Mouse (Mus musculus) megakaryocyte, embryonic 14.5 days (primary cell): ENCODE measurements around the gene E2f3. TPM values are rescaled to one million over a fixed set of nuclear protein-coding genes. Genes with fewer than 3 reads are reported as not detected.

Experiments
- H3K27me3 ChIP-seq: replicated peaks from 2 replicates; pipeline ENCODE3; 2012; ENCODE audit warnings: inconsistent platforms
- H3K36me3 ChIP-seq: replicated peaks from 2 replicates; pipeline ENCODE3; 2012; ENCODE audit warnings: low read length, inconsistent platforms, mixed read lengths
- H3K4me1 ChIP-seq: 2 replicates; pipeline ENCODE4 v1.6.1; 2012; ENCODE audit warnings: inconsistent platforms
- H3K4me3 ChIP-seq: replicated peaks from 2 replicates; pipeline ENCODE3; 2012; ENCODE audit warnings: moderate library complexity, mild to moderate bottlenecking, inconsistent platforms
- H3K9me3 ChIP-seq: 2 replicates; pipeline ENCODE4 v1.6.1; 2012; ENCODE audit warnings: inconsistent platforms
- FLI1 ChIP-seq: IDR thresholded peaks from 2 replicates; pipeline ENCODE4 v1.6.1; 2012; ENCODE audit warnings: low read length, inconsistent platforms, mixed read lengths
- GATA1 ChIP-seq: IDR thresholded peaks from 3 replicates; pipeline ENCODE4 v1.6.1; 2012; ENCODE audit warnings: mixed read lengths, low read length, inconsistent platforms, borderline replicate concordance
- polyA plus RNA-seq: library from polyadenylated mRNA; stranded (reverse); fragments of >175 nt; gene quantifications from 2 replicates; pipeline ENCODE4 v1.2.3, GENCODE M21; 2012; ENCODE audit warnings: low replicate concordance; ENCODE audit not compliant: insufficient read depth

Gene E2f3
- polyA plus RNA-seq, 1 experiment: 4.0 TPM

DNA sequence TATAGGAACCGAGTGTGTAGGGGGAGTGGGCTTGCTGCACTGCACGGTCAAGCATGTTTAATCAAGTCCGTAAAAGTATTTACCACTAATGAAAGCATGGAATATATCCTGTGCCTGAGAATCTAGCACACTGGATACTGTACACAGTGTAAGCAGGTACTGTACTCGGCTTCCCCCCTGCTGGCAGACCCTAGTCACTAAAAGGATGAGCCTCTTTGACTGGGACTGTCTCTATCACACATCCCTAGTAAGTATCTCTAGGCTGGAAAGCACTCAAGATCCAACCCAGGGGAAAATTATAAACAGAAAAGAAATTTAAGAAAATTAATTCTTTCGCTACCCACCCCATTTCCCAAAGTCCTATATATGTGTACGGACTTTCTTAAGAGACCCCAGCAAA, 2.8 kb downstream of the E2f3 start:
- Histone ChIP-seq H3K4me1 (peaks cover 72% of the 10 kb centered on the region), H3K4me3 (peak overlapping the region; percentile 95)

DNA sequence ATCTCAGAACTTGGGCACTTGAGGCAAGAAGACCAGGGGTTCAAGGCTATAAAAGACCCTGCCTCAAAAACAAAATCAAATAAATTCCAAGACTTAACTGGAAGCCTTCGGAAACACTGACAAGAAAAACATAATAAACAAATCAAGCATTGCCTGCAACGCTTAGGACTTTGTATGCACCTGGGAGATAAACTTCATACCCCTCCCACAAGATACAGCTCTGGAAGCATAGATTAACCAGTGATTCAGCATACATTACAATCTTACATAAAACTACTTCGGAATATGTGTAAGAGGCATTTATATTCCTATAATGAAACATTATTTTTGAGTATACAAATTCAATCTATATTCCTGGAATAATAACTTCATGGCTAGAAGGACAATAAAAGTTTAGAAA, 3.5 kb downstream of the E2f3 start:
- TF ChIP-seq FLI1 (no peak), GATA1 (no peak)
- H3K27me3 ChIP-seq: no peaks in the 10 kb centered on the region
- peaks cover 75% of the 10 kb centered on the region for H3K4me1 ChIP-seq
- H3K36me3 ChIP-seq: peaks cover 25% of the 10 kb centered on the region
- no peak overlapping the region for H3K4me3 ChIP-seq
- no peaks in the 10 kb centered on the region for H3K9me3 ChIP-seq

More for the DNA sequence above, 2.8 kb downstream of the E2f3 start:
- Histone ChIP-seq H3K27me3 (no peaks in the 10 kb centered on the region), H3K9me3 (no peaks in the 10 kb centered on the region), H3K36me3 (peaks cover 19% of the 10 kb centered on the region)
- TF ChIP-seq GATA1 (no peak), FLI1 (no peak)

DNA sequence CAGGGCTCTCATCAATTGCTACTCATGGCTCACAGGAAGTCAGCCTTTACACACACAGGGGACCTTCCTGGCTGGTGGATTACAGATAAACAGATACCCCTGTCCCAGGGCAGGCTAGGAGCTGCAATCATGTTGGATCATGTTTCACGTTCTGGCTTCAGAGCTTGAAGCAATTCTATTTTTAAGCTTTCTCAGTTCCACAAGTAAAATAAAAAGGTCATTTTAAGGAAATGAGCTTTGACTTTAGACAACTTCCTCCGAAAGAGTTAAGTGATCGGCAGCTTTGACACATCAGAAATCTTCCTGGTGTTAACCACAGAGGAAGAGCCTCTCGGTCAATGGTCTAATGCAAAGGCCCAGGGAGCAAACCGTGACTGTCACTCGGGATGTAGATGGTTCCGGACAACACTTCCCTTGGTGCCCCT, 6.7 kb downstream of the E2f3 start:
- Histone ChIP-seq H3K36me3 (peaks cover 54% of the 10 kb centered on the region), H3K9me3 (no peaks in the 10 kb centered on the region), H3K27me3 (no peaks in the 10 kb centered on the region), H3K4me1 (peaks cover 92% of the 10 kb centered on the region), H3K4me3 (peak overlapping the region; percentile 78)
- TF ChIP-seq FLI1: no peak
- no peak for TF ChIP-seq GATA1

DNA sequence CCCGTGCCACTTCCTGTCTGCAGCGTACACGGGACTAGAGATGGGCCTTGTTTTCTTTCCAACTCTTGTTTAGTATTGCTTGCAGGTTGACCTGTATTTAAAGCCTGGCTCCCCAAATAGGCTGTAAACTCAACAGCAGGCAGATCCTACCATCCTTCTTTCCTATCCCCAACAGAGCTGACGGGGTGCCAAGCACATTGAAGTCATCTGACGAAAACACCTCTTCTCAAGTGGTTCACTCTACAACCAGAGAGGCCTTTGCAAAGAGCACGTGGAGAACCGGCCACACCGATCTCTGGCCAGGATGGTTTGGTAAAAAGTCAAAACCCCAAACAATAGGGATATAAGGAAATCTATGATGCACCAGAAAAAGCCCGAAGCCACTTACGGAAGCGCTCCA, 8.5 kb downstream of the E2f3 start:
- Histone ChIP-seq H3K9me3 (no peaks in the 10 kb centered on the region), H3K36me3 (peaks cover 66% of the 10 kb centered on the region), H3K4me1 (peaks cover 93% of the 10 kb centered on the region), H3K4me3 (no peak overlapping the region), H3K27me3 (no peaks in the 10 kb centered on the region)
- no peak for TF ChIP-seq GATA1
- TF ChIP-seq FLI1: no peak

DNA sequence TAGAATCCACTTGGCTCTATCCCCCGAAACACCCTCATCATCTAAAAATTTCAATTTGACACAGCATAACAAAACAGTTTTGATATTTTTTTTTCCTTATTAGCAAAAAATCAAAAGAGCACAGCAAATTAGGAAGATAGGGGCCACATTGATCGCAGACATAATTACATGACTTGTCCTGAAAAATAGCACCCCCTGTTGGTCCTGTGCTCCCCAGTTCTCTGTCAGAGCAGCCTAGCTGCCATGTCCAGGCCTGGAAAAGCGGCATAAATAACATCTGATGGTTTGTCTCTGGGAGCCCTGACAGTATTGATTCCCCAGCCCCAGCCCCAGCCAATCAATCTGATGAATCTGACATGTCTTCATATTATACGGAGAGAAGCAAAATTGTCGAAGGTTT, 11.8 kb downstream of the E2f3 start:
- Histone ChIP-seq H3K36me3 (peaks cover 78% of the 10 kb centered on the region), H3K4me1 (peaks cover 76% of the 10 kb centered on the region), H3K4me3 (no peak overlapping the region), H3K9me3 (no peaks in the 10 kb centered on the region), H3K27me3 (no peaks in the 10 kb centered on the region)
- TF ChIP-seq GATA1 (no peak), FLI1 (no peak)

DNA sequence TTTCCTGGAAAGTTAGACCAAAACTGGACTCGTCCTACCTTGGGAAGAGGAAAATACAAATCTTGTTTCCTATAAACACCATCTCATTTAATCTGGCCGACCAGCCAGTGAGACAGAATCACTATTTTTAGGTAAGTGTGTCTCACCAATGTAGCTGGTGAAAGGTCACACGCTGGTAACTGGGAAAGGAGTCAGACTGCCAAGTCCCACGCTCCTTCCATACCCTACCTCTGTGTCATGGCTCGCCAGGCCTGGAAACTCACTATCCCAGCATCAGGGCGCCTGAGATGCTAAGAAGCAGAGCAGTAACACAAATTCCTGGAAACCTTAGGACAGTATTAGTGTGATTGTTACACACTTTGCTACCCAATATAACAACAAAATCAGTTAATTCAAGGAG, 12.3 kb downstream of the E2f3 start:
- H3K36me3 ChIP-seq: peaks cover 78% of the 10 kb centered on the region
- TF ChIP-seq GATA1 (no peak), FLI1 (no peak)
- peaks cover 76% of the 10 kb centered on the region for H3K4me1 ChIP-seq
- no peaks in the 10 kb centered on the region for H3K27me3 ChIP-seq
- no peaks in the 10 kb centered on the region for H3K9me3 ChIP-seq
- no peak overlapping the region for H3K4me3 ChIP-seq

DNA sequence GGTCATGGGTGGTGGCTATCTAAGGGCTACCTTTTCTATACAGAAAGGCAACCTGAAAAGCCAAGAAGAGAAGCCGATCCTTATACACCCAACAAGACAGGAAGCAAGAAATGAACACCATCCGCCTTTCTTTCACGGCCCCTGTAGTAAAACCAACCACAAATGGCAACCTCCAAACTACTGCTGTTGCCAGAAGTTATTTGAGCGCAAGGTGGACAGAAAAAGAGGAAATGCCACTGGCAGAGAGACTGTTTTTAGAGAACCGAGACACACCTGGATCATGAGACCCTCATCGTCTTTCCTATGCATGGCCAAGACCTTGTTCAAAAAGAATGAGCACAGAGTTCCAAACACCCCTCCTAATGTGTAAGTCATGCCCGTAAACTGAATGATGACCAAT, 15.5 kb downstream of the E2f3 start:
- H3K4me1 ChIP-seq: peaks cover 58% of the 10 kb centered on the region
- peaks cover 67% of the 10 kb centered on the region for H3K36me3 ChIP-seq
- H3K4me3 ChIP-seq: no peak overlapping the region
- peaks cover 5% of the 10 kb centered on the region for H3K27me3 ChIP-seq
- H3K9me3 ChIP-seq: no peaks in the 10 kb centered on the region
- TF ChIP-seq GATA1 (no peak), FLI1 (no peak)

DNA sequence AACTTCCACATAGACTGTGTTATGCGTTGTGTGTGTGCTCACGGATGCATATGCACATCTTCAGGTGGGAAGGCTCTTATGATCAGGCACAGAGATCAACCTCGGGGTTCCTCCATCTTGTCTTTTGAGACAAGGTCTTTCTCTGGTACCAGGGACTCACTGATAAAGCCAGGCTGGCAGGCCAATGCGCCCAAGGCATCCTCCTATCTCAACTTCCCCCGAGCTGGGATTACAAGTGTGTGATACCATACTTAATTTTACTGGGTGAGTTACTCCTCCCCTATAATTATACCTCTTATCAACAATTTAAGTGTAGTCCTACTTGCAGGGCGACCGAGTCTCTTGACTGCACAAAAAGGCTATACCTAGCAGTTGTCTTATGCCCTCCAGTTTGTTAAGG, 17.2 kb downstream of the E2f3 start:
- Histone ChIP-seq H3K9me3 (no peaks in the 10 kb centered on the region), H3K36me3 (peaks cover 60% of the 10 kb centered on the region), H3K27me3 (peaks cover 7% of the 10 kb centered on the region), H3K4me3 (no peak overlapping the region), H3K4me1 (peaks cover 63% of the 10 kb centered on the region)
- TF ChIP-seq FLI1 (no peak), GATA1 (no peak)

DNA sequence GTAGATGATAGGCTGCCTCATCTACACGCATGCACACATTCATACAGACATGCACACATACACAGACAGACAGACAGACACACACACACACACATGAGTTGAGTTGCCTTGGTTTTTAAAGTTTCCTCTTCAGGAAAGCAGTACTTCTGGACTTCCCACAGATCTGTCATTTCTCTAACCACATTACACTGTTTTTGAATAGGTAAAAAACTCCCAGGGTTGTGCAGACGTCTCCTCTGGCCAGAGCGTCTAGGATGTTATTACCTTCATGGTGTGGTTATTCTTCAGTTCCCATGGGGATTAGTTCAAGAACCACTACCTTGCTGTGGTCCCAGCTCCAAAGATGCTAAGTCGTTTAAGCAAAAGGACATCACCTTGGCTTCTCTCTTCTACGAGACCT, 18.5 kb downstream of the E2f3 start:
- Histone ChIP-seq H3K27me3 (peaks cover 9% of the 10 kb centered on the region), H3K36me3 (peaks cover 61% of the 10 kb centered on the region), H3K9me3 (no peaks in the 10 kb centered on the region), H3K4me1 (peaks cover 64% of the 10 kb centered on the region), H3K4me3 (no peak overlapping the region)
- TF ChIP-seq GATA1 (no peak), FLI1 (no peak)

DNA sequence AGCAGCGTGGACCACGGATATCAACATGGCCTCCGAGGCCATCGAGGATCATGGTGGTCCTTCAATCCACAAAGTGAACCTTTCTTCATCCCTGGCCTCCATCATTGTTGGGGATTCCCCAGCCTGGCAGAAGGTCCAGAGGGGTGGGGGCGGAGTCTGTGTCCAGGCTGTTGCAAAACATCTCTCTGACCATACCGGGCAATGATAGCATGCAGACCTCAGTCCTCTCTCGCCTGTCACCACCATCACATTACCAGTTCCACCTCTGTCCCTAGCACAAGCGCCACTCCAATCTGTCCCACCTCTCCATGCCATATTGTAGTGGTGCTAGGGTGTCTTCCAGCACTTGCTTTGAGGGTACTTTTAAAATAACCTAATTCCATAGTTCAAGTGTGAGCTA, 18.9 kb downstream of the E2f3 start:
- Histone ChIP-seq H3K9me3 (no peaks in the 10 kb centered on the region), H3K27me3 (peaks cover 9% of the 10 kb centered on the region), H3K4me3 (peak overlapping the region; percentile 35), H3K36me3 (peaks cover 61% of the 10 kb centered on the region), H3K4me1 (peaks cover 61% of the 10 kb centered on the region)
- no peak for TF ChIP-seq GATA1
- no peak for TF ChIP-seq FLI1

DNA sequence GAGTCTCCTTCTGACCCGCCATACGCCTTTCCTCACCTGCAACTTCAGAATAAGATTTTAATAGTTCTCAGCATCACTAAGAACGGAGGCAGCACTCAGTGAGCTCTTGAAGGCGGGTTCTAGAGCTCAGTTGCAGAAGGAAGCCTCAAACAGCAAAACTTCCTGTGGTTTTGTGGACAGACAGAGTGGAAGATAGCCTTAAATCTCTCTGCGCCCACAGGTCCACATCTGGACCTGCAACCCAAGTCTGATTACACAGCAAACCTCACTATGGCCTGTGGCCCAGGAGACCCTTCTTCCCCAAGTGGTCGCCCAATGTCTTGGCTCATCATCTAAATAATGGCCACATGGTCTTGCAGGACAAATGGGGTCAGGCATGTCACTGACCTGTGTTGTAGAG, 21.8 kb downstream of the E2f3 start:
- Histone ChIP-seq H3K4me3 (peak overlapping the region; percentile 23), H3K36me3 (peaks cover 63% of the 10 kb centered on the region), H3K9me3 (no peaks in the 10 kb centered on the region), H3K4me1 (peaks cover 72% of the 10 kb centered on the region), H3K27me3 (peaks cover 9% of the 10 kb centered on the region)
- TF ChIP-seq GATA1 (no peak), FLI1 (no peak)
